Mouse (Mus musculus) MEL-GATA-1-ER (cell line): ENCODE results near the gene Ankrd65.
A peak's percentile ranks its signal among the peaks of the same experiment; 100 is the strongest.
"Not testable (repeated sequence)": the region's sequence is repeated elsewhere in the genome, so short reads cannot be mapped to it uniquely, and the experiment has no call there.

Experiments used
- DNase-seq: peaks from one replicate; pipeline ENCODE4 v3.0.0-alpha.2; 2012; ENCODE audit warnings: low read depth; ENCODE audit errors: extremely low read depth

Gene Ankrd65

DNA sequence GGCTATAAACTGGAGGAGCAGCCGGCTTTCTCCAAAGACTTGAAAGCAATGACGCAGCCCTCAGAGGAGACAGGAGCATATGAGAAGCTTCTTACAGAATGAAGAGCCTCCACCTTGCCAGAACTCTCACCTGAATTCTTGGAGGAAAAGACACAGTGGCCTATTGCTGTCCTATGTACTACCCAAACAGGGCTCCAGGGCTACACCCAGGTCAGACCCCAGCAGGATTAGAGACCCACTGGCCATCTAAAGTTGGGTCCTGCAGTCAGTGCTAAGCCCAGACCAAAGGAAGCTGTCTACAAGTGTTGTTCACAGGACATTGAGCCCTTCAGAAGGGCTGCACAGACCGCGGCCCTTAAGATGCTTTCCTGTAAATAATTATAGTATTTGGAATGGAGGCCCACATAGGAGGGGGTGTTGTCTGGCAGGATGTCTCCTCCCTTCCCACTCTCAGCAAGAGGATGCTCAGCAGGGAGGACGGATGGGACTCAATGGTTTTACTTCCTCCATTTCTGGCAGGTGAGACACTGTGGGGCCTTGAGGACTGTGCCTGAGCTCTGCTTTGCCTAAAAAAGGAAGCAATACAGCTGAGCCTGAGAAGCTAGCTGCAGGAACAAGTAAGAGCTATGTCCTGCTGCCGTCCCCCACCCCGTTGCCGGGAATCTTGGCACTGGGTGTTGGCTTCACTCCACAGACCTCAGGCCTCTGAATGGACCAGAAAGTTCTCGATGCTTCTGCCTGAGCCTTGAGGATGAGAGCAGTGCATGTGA is 15.1 kb upstream of the Ankrd65 start:
- no peak for DNase-seq

DNA sequence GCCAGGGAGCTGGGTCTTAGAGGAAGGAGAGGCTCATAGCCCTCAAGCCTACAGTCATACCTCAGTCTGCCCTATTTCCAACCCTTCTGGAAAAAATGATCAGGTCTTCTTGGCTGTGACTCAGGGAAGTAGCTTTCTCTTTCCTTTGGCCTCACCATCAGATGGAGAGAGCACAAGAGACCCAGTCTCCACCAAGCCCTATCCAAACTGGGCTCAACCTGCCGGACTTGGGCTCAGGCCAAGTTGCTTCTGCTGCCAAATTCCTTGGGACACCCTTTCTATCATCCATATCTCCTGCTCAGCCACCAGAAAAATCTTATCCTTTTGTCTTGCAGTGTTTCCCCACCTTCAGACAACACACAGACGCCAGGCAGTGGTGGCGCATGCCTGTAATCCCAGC is 14.4 kb upstream of the Ankrd65 start:
- no peak for DNase-seq

DNA sequence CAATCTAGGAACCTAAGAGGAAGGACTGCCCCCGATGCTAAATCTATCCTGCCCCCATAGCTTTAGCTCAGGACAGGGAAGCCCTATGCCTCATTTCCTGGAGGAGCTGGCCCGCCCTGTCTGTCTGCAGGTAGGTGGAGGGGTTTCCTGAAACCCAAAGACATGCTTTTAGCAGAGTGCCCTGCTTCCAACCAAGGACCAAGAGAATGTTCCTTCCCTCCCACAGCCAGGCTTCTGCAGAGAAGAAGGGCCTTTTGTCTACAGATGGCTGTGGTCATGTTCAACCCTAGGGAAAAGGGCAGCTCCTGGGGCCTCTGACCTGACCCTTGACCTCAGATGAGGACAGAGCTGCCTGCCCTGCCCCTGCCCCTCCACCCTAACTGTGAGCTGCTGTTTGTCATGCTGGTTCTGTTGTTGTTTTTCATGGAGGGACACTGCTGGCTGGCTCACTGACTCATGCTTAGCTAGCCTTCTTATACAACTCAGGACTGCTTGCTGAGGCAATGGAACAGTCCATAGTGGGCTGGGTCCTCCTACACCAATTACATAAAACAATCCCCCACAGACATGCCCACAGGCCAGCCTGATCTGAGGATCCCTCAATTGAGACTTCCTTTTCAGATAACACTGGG is 13.4 kb upstream of the Ankrd65 start:
- DNase-seq: no peak

- DNase-seq: no peak
Measured at GRCm38 (mm10) chr4:155777816-155778215, 12.4 kb upstream of the Ankrd65 start.

DNA sequence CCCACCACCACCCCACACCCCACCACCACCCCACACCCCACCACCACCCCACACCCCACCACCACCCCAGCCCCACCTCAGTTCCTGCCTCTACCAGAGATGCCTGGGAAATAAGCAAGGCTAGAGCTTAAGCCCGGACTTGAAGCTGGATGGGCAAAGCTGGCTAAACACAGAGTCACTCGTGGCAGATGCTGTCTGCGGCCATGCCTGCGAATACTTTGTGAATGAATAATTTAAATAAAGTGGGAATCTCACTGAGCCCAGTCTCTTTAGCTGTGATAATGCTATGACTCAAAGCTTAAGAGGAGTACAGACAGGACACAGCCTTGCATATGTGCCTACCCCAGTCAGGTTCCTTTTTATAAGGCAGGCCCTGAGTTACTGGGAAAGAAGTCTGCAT is 10.7 kb upstream of the Ankrd65 start:
- DNase-seq: no peak

DNA sequence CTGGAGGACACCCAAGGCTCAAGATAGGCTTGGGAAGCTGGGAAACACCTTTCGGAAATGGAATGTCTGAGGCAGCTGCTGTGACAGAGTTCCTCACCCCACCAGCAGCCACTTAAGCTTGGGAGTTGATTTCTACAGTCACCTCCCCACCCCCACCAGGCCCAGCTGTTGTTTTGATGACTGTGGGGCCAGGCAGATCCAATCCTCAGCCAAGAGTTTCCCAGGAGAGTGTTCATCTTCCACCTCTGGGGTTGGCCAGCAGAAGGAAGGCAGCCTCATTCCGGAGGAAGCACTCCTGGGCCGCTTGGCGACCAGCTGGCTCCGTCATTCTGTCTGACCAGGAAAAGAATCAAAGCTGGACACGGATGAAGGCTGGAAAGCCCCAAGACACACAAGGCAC is 9.3 kb upstream of the Ankrd65 start:
- DNase-seq: no peak

- DNase-seq: no peak
Measured at GRCm38 (mm10) chr4:155783486-155784080, 6.7 kb upstream of the Ankrd65 start.

DNA sequence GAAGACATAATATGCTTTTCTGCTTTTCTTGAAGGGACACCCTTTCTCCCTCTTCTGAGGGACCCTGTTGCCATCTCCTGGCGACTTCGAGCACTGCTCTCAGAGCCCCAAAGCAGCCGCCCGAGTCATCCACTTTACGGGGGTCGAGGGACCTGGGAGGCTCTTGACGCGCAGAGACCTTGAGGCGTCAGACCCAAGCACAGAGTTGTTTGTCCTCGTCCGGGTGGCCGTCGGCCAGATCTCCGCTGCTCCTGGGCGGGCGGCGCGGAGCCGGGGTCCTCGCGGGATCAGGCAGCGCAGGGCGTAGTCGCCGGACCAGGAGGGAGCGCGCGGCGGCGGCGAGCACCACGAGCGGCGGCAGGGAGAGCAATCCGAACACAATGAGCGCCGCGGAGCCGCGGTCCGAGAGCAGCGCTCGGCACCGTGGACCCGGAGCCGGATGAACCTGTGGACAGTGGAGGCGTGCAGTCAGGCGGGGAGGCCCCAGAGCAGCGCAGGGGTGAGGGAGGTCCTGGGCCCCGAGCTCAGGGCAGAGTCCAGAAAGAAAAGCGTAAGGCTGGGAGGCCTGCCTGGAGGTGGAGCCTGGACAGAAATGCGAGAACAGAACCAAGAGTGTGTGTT is 6.0 kb upstream of the Ankrd65 start:
- DNase-seq: peak; percentile 64

DNA sequence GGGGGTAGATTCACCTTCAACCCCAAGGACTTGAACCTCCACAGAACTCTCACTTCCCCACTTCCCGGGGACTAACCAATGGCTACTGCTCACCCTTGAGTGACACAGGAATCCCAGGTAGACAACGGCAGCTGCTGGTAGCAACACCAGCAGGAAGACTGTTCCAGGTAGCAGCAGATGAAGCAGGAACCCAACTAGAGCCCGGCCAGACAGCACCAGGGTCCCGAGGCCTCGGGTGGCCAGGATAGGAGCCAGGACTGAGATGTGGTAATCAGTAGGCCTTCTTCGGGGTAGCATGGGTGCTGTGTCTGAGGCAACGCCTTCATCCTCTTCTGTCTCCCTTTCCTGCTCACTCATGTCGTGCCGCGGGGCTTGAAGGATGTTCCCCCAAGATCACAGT is 5.0 kb upstream of the Ankrd65 start:
- no peak for DNase-seq

DNA sequence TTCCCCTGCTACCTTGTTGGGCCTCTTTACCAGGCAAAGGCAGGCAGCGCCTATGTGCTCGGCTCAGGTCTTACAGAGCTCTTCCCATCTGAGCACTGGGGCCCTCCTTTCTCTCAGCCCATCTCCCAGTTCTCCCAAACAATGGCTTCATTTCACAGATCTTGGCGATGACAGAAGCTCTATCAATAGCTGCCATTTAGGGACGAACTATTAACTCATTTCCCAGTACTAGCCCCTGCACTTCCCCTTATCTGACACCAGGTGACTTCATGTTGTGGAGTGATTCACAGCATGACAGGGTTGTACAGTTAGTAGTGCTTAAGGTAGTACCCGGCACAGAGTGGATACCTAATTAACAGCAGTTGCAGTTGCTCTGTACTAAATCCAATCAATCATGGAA is 4.4 kb upstream of the Ankrd65 start, which contains the start of gene Tmem88b:
Gene Tmem88b, minus strand, starts transcription at position 56 of the 400 bp plus-strand sequence.
- DNase-seq: peak; percentile 59

- peak; percentile 89 for DNase-seq
Measured at GRCm38 (mm10) chr4:155788300-155788699, 1.9 kb upstream of the Ankrd65 start.

- DNase-seq: not testable (repeated sequence)
Measured at GRCm38 (mm10) chr4:155788833-155789232, 1.4 kb upstream of the Ankrd65 start.

DNA sequence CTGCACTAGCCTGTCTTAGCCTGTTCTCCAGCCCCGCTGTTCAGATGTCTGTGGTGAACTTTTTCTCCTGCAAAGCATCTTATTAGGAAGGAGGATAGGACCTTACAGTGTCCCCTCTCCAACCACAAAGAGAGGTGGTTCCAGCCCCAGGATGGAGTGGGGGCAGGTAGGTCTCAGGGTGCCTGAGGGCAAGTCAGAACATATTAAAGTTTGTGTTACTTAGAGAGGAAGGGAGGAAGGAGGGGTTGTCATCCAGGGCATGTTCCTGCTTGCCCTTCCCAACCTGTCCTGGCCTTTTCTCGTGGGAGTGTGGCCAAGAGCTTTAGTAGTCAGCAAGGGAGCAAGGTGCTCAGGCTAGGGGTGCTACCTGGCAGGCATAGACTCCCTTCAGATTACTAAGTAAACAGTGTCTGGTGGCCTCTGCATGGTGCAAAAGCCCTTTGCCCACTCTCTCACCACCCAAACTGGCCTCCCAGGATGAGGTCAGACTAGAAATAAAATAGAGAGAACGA is 467 bp downstream of the Ankrd65 start:
- no peak for DNase-seq

GRCm38 (mm10) chr4:155791240-155791933 is 1.1 kb downstream of the Ankrd65 start:
- DNase-seq: no peak

DNA sequence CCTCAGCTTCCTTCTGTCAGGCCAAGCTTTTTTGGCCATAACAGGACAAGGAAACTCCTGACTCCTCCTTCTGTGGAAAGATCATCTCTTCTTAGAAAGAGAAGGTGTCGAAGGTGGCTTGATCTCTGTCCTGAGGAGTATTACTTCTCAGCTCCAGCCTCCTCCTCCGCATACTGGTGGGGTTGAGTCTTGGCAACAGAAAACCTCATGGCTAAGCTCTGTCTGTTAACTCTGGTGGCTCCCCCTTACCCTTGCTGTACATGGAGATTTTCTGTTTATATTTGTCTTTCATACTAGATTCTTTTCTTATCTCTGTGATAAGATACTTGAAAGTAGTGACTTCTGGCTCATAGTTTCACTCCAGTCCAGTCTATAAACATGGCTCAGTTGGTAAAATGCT is 3.5 kb downstream of the Ankrd65 start:
- DNase-seq: no peak

- no peak for DNase-seq
Measured at GRCm38 (mm10) chr4:155802075-155802474, 11.8 kb downstream of the Ankrd65 start.

DNA sequence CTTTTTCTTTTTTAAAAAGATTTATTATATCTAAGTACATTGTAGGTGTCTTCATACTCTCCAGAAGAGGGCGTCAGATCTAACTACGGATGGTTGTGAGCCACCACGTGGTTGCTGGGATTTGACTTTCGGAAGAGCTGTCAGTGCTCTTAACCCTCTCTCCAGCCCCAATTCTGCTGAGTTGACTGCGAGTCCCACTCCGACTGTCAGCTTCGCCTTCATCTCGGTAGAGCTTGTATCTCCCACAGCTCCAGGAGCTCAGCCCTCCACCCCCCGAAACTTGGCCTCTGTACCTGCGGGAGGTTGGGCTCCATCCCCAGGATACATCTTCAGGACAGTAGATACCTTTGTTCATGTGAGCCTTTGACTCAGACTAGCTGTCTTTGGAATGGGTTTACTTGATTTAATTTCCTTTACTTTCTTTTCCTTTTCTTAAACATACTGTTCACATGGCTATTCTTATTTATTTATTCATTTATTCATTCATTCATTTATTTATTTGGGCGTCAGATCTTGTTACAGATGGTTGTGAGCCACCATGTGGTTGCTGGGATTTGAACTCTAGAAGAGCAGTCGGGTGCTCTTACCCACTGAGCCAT is 12.6 kb downstream of the Ankrd65 start, which contains the start of gene Mrpl20:
Gene Mrpl20, plus strand, starts transcription at position 138 of the 599 bp plus-strand sequence.
- peak; percentile 59 for DNase-seq

- peak; percentile 87 for DNase-seq
Measured at GRCm38 (mm10) chr4:155803340-155804041, 13.3 kb downstream of the Ankrd65 start.

DNA sequence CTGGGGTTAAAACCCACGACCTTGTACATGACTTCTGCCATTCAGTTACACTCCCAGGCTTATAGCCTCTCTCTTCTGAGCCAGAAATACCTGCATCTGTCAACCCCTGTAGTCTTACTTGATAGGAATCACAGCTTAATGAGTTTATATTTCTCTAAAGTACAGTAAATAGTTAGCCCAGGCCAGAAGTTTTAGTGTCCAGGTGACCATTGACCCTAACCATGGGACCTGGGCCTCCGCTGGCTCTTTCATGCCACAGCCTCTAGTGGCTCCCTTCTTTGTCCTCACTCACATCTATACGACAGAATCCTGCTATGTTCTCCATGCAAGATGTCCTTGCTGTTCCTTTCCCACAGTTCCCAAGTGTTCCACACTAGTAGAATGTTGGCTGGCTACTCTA is 17.6 kb downstream of the Ankrd65 start:
- no peak for DNase-seq
